Mouse (Mus musculus) T-helper 17 cell (primary cell): ENCODE measurements around the gene Rac3.
"Not testable (repeated sequence)": the region's sequence is repeated elsewhere in the genome, so short reads cannot be mapped to it uniquely, and the experiment has no call there.

Source experiments
- in situ Hi-C, 2 experiments: fragments of 300-600 bp; cut with MboI, MseI; formaldehyde crosslinking; loops; 1 replicate in 1 of 2; 2 replicates in 1 of 2; pipeline ENCODE4 v1.15.1; 2025; ENCODE audit warnings: high pct_unique_total_duplicates in 2 of 2

Rac3 gene

DNA sequence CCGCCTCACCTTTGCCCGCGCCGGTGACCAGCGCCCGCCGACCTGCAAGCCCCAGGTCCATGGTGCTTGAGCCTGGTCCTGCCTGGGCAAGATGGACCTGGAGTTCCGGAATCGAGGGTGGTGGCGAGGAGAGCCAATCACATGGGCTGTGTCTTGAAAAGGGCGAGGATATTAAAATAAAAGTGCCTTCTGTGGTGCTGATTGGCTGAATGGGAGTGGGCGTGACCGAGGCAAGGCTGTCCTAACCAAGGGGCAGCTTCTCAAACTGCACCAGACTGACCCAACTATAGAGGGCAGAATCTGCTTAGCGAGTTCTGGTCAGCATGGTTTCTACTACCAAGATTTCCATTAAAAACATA lies 5.9 kb downstream of the Rac3 start, which contains the start of gene Dcxr:
Dcxr (minus strand) TSS at position 113 of the 359 bp plus-strand sequence.
- in situ Hi-C loops, result no loop called here

DNA sequence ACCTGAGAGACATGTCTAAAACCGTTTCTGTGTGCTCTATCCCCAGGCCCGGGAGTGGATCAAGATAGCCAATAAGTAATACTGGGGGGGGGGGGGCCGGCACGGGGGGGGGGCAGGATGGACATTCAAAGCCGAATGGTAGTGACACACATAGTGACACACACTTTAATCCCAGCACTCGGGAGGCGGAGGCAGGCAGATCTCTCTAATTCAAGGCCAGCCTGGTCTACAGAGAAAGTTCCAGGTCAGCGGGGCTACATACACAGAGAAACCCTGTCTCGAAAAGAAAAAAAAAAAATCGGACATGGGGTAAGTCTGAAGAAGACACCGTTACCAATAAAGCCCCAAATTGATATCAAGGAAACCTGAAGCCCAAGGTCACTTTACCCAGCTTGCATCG lies 6.3 kb downstream of the Rac3 start:
- in situ Hi-C loops, result no loop called here

DNA sequence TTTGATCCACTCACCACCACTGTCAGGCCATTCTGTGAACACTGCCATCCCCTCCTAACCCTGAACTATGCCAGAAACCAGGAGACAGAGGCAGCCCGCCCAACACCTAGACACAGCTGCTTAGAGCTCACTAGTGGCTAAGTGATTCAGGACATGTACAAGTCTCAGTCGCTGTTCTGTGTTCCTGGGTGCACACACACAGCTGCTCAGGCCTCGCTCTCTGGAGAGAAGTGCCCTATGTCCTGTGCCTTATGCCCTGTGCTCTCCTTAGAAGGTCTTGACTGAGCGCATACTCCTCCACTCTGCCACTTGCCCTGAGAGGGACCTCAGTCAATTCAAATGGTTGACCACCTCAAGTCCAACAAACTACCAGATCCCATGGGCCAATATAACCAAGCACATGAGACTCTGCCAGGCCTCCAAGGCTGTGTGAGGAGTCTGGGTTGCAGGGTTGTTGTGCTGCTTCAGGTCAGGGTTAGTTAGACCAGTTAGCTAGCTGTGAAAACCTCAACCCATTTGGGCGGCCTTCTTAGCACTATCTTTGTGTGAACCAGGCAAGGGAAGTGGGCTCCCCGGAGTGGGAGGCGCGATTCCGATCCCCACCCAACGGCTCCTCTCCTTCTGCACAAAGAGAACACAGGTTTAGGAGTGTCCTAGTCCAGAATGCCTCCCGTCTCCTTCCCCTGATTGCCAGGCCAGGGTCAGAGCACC lies 7.4 kb downstream of the Rac3 start:
- in situ Hi-C loops, result no loop called here

DNA sequence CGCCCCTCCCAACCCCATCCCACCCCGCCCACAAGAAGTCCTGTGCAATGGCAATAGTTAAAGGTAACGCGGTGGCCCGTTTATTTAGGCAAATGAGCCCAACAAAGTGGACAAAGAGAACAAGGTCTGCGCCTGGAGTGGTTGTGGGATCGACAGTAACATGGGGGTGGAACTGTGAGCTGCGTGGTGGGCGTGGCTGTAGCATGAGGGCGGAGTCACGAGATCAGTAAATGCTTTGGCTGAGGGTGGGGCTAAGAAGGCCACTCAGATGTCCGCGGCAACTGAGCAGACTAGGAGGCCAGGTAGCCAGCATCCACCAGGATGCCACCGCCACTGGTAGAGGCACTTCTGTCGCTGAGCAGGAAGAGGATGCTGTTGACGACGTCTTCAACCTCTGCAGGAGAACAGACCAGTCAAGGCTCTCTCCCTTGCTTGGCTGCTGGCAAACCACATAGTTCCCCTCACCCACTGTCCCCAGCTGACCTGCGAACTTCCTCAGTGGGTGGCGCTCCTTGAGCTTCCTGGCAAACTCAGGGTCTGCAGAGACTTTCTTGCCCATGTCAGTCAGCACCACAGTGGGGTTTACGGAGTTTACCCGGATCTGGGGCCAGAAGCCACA lies 8.3 kb downstream of the Rac3 start:
- in situ Hi-C loops, result not testable (repeated sequence)

DNA sequence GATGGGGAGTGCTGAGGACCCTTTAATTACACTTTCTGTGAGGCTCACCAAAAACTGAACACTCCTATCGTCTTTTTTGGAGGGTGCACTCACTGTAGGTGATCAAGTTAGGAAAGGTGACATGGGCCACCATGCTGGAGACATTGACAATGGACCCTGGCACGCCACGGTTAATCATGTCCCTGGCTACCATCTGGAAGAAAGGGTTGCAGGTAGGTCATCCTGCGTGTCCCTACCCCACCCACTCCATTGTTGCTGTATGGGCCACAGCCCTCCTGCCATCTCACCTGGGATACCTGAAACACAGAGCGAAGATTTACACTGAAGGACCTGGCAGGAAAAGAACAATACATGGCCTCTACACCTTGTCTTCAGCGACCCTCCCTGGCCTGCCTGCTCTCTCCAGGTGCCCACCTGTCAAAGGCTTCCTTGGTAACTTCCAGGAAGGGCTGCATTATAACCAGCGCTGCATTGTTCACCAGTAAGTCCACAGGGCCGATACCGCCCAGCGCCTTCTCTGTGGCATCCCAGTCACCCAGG lies 9.1 kb downstream of the Rac3 start:
- in situ Hi-C loops, result no loop called here

DNA sequence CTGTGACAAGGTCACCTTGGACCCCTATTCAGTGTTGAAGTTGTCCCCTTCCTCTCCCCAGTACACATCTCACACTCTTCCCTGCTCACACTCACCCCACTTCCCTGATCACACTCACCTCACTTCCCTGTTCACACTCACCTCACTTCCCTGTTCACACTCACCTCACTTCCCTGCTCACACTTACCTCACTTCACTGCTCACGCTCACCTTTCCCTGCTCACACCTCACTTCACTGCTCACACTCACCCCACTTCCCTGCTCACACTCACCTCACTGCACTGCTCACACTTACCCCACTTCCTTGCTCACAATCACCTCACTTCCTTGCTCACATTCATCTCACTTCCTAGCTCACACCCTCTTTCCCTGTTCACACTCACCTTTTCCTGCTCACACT lies 10.1 kb downstream of the Rac3 start:
- in situ Hi-C loops, result no loop called here

DNA sequence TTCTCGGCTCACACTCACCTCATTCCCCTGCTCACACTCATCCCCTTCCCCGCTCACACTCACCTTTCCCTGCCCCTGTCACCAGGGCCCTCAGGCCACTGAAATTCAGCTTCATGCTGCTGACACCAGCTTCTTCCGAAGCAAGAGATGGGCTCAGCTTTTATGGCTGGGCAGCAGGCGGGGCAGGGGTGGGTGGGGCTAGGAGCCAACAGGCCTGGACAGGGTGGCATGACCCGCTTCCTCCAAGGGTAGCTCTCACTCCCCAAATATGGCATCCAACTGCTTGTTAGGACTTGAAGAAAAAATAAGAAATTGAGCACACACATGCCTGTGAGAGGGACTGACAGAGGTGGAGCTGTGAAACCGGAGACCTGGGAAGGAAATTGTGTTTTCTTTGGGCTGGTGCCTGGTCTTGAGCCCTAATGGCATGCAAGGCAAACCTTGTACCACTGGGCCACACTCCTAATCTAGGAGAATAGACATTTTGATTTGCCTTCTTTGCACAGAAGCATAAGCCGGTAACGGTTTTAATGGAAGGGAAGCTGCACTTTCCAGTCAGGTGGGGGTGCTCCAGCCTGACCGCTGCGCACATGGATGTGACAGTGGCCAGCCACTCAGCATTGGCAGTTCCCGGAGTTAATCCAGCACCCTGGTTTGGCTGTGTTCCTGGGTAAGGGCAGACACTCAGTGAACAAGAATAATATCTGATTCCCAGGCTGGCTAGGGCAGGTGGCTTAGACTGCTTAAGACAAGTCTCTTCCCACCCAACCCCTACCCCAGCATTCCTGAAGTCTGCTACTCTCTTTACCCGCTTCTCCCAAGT lies 10.8 kb downstream of the Rac3 start, which contains the start of gene Cbr2:
Cbr2 (minus strand) TSS at position 257 of the 823 bp plus-strand sequence.
- in situ Hi-C loops, result no loop called here

DNA sequence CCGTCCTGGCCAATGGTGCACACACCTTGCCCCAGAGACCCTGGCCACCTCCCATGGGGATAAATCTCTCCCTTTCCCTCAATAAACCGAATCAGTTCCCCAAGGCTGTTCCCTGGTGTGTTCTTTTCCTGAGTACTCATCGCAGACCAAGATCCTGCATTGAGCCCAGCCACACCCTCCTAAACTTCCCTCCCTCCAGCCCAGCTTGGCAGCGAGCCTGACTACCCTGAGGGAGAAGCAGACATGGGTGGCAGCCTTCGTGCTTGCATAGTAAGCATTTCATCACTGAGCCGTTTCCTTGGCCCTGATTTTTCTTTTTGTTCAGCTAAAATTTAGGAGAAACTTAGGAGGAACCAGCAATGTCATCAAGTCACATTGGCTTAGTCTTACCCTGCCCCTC lies 12.3 kb downstream of the Rac3 start:
- in situ Hi-C loops, result no loop called here

DNA sequence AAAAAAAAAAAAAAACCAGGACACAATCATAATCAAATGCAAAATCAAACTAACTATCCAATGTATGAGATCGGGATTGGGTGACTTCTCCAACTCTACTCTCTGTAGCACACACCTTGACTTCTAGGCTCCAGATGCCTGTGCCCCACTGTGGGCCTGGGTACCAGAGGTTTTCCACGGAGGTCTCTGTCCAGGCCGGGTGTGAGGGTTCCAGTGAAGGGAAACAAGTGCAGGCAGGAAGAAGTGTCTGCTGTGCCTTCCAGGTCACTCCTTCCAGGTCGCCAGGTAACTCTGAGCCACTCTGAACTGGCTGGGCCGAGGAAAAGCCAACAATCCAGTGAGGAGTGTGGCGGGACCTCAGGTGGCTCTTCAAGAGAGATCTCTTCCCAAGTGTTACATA lies 15.2 kb downstream of the Rac3 start:
- in situ Hi-C loops, result no loop called here

DNA sequence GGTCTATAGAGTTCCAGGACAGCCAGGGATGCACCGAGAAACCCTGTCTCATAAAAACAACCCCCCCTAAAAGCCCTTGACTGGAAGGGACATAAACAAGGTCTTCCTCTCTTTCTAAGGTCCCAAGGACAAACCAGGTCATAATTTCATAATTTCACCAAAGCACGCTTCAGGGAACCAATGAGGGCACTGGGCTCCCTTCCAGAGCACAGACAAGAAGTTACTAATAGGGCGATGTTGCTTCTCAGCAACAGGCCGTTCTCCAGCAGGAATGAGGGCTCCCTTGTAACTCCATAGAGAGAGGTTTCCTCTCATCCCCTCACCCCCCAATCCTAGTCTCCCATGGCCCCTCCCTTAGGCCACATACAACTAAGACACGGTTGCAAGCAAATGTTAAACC lies 19.7 kb downstream of the Rac3 start:
- in situ Hi-C loops, result loop anchor here in 1 of 2 experiments (10.0 kb wide), 1 partner anchor 1116 kb away; no protein-coding TSS in a partner anchor

DNA sequence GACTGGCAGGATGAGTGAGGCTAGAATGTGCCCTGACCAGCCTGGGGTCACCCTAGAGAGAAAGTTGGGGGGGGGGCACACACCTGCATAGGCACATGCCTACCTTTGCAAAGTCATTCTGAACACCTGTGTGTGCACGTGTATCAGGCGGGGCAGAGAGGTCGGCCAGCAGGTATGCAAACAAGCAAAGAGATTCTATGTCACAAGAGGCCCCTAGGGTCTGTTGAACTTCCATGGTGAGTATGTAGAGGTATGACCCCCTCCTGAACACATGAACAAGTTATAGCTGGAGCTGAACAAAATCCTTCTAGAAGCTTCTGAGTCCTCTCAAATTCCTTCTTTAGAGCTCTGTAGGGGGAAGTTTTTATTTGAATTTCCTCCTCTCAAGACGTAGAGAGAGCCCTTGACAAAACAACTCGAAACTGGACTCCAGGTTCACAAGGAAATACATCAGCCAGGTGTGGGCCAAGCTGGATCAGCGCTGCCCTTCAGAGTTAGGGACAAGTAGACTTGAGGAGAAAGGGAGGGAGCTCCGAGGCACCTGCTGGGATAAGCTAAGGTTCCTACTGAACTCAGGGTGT lies 22.9 kb downstream of the Rac3 start:
- in situ Hi-C loops, result loop anchor here in 1 of 2 experiments (10.0 kb wide), 1 partner anchor 1119 kb away; no protein-coding TSS in a partner anchor

DNA sequence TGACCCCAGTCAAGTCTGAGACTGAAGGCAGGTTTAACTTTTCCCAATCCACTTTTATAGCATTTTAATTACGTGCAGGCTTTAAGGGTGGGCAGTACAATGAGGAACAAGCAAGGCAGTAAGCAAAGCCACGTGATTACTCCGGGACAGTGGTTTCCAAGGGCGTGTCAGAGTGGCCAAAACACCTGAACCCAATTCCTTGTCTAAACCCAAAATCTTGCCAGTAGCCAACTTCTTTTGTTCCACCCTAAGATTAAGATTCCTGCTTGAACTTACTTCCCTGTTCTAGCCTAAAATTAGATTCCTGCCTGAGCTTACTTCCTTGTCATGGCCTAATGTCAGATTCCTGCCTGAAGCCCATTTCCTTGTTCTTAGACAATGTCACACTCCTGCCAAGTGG lies 26.7 kb downstream of the Rac3 start:
- in situ Hi-C loops, result loop anchor here in 1 of 2 experiments (10.0 kb wide), 1 partner anchor 1123 kb away; no protein-coding TSS in a partner anchor

DNA sequence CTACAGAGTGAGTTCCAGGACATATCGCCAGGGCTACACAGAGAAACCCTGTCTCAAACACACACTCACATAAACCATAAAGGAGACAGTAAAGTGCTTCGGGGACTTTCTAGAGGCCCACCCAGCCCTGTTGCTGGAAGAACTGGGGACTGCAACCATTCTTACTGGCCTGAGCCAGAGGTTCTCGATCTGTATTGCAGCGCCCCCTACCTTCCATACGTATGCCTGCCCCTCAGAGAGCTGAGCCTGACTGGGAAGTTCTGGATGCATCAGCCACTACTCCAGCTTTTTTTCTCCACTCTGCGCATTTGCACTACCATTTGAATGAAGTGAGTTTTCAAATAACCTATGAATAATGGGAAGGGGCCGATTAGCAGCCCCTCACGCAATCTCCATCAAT lies 28.2 kb downstream of the Rac3 start:
- in situ Hi-C loops, result loop anchor here in 1 of 2 experiments (10.0 kb wide), 1 partner anchor 1125 kb away; no protein-coding TSS in a partner anchor

DNA sequence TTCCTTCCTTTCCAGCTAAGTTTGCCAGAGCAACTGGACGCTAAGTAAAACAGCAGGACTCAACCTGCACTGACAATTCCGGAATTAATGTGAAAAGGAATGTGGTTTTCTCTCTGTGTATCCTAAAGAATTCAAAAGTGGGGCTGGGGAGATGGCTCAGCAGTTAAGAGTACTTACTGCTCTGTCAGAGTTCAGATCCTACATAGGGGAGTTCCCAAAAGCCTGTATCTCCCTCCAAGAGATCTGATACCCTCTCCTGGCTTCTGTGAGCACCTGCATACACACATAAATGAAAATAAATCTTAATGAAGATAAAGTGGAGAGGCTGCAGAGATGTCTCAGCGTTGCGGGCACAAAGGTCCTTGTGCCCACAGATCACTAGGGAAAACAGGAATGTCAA lies 30.3 kb downstream of the Rac3 start:
- in situ Hi-C loops, result no loop called here

DNA sequence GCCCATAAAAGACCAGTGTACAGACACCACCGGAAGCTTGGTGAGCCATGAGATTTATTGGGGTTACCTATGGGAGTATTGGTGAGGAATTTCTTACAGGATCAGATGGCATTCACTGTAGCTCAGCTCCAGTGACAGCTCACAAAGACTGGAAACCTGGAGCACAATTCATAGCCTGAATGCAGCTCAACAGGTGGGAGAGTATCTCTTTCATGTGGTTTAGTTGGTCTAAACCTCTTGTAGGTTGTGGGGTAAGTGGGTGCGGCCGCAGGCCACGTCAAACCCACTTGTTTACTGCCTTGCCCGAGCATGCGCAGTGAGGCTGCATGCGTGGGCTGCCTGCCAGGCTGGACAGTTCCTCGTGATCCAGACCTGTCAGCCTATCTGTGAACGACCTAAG lies 39.0 kb downstream of the Rac3 start:
- in situ Hi-C loops, result no loop called here

DNA sequence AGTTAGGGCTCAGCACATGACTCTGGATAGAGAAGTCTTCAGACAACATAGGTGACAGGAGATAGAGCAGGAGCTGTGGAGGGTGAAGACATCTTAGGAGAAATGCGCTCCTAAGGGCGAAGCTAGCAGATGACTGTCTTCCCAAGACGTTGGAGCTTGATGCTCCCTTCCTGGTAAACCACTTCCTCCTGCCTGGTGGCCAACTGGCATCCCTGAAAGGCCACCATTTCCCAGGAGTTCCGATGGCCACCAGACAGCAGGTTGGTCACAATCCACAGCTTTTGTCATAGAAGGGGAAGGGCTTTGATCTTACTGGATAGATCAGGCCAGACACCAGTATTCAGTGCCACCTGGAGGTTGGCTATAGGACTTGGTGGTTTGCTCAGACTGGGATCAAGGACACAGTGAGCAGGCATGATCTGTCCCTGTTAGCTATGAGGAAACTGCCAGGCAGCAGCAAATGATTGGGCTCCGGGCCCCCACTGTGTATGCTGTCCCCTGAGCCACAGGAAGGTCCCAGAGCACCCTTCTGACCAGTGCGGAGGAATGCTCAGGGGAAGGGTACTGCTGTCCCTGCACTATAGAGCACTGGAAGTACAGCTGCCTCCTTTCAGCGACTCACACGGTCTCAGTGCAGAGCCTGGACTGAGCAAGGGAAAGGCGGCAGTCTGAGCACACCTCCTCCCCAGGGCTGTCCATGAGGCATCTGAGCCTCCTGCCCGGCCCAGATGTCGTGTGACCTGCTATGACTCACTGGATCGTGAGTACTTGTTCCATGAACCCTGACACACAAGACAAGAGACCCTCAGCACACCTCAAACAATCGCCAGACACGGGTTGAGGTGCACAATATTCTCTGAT lies 40.8 kb downstream of the Rac3 start:
- in situ Hi-C loops, result no loop called here

DNA sequence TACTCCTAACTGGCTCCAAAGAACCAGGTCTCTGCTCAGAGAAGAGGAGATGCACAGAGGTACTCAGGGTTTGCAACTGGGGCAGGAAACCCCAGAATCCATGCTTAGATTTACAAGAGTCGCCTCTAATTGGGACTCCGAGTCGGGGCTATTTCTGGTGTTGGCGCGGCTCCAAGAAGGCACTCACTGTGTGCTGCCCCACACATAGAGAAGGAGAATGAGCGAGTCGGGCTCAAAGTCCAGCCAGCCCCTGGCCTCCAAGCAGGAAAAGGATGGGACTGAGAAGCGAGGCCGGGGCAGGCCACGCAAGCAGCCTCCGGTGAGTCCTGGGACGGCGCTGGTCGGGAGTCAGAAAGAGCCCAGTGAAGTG lies 41.4 kb downstream of the Rac3 start, which contains the start of gene Hmga1b:
Hmga1b (plus strand) TSS at position 123 of the 370 bp plus-strand sequence.
- in situ Hi-C loops, result not testable (repeated sequence)

DNA sequence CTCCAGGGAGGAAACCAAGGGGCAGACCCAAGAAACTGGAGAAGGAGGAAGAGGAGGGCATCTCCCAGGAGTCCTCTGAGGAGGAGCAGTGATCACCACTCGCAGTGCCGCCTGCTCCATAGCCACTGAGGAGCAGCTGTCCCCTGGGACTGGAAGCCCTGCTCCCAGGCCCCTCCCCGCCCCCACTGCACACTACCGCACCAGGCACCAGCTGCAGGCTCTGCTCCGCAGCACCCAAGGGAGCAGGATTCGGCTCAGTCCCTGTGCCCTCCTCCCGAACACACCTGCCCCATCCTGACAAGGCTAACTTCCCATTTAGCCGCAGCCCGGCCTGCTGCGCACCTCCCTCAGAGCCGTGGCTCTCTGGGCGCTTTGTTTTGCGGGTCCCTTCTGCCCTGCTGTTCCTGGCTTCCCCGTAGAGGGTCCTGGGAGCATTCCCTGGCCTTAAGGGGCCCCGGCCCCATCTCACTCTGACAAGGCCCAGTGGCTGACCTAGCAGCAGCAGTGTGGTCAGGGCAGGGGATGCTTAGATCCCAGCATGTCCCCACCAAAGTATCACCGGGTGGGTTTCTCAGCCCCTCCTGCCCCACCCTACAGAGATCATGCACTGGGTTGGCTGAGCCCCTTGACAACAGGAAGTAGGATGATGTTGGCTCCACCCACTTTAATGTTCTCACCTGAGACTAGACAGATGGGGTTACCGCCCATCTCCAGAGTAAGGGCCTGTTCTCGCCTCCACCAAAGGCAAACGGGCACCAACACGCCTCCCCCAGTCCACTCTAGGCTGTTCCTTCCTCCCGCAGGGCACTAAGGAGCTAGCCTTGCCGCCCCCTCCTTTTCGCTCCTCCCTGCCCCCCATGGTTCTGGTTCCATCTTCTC lies 42.1 kb downstream of the Rac3 start:
- in situ Hi-C loops, result not testable (repeated sequence)

DNA sequence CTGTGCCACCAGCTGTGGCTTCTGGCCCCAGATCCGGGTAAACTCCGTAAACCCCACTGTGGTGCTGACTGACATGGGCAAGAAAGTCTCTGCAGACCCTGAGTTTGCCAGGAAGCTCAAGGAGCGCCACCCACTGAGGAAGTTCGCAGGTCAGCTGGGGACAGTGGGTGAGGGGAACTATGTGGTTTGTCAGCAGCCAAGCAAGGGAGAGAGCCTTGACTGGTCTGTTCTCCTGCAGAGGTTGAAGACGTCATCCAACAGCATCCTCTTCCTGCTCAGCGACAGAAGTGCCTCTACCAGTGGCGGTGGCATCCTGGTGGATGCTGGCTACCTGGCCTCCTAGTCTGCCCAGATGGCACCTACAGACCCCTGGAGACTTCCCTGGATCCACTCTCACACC lies 45.8 kb downstream of the Rac3 start:
- in situ Hi-C loops, result not testable (repeated sequence)

DNA sequence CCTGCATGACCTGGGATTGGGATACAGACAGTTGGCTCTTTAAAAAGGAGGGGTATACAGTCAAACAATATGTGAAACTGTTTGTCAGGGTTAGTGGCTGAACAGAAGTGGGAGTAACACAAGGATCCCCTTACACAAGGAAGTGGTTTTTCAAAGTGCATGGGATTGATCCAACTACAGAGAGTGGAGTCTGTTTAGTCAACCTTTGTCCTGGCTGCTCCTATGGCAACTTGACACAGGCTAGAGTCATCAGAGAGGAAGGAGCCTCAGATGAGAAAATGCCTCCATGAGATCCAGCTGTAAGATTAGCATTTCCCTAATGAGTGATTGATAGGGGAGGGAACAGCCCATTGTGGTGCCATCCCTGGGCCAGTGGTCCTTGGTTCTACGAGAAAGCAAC lies 46.9 kb downstream of the Rac3 start:
- in situ Hi-C loops, result no loop called here
